Mouse (Mus musculus): Measurements from ENCODE around the gene Gm20431.

DNA sequence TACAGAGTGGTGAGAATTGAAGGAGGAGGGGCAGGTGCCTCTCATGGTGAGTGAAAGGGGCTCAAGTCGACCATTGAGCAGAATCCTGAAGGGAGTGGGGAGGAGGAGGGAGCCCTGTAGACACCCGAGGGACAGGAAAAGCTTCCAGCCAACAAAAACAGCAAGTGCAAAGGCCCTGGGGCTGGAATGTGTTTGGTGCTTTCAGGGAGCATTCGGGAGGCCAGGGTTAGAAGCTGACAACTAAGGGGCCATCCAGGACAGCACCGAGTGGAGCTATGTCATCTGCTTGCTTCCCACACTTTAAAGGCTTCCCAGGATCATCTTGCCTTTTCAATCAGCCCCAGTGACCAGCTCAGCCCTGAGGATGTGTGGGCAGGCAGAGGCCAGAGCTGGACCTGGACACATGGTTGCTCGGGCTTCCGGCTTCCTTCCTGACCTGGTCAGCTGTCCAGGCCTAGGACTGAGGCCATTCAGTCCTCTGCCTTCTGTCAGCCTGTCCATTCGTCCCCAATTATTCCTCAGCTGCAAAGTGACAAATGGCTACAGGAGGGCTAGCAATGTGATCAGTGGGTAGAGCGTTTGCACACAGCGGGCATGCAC, 84.0 kb downstream of the Gm20431 start:
- TF ChIP-seq CTCF (IDR thresholded peaks at IDR 0.05; ENCODE audit: insufficient read depth, low read length) (no peak), POLR2A (IDR thresholded peaks at IDR 0.05; ENCODE audit: borderline replicate concordance, extremely low read depth, low read depth, low read length) (no peak)

Data from lung, adult 2 months (tissue).